Mouse (Mus musculus): ENCODE results near the gene Csrnp2. TPM values are rescaled to one million over a fixed set of nuclear protein-coding genes. Genes with fewer than 3 reads are reported as not detected.

Gene Csrnp2
- total and polyA plus RNA-seq, 3 experiments = 2.3 to 3.5 (median 2.3) TPM

GRCm38 (mm10) chr15:100460942-100461341 lies 34.3 kb downstream of the Csrnp2 start:
- H3K27ac ChIP-seq (ENCODE audit: insufficient read depth, low read depth) = no peak overlapping the region
- TF ChIP-seq TBP (conservative IDR thresholded peaks at IDR 0.05; ENCODE audit: low read depth, low read length) (0 out of 2 replicates have a peak, but pooled peaks have one; percentile 42), RCOR1 (conservative IDR thresholded peaks at IDR 0.05; ENCODE audit: low read depth, low read length) (no peak), HCFC1 (IDR thresholded peaks at IDR 0.05; ENCODE audit: low read depth, low read length) (no peak)
- H3K4me3 ChIP-seq (replicated peaks in 1 of 3; ENCODE audit: low read depth in 2 of 3, low read length in 2 of 3, poor library complexity in 1 of 3) = peak overlapping the region in 1 of 3 experiments; percentile 24
- H3K27me3 ChIP-seq (replicated peaks) = peaks cover 3% of the 10 kb centered on the region
- in situ Hi-C loops (cut with MboI; ENCODE audit: low pct_ligation_motif_present, low pct_unique_long_range_greater_than_20kb, low sequenced_read_pairs) = loop anchor here (5.0 kb wide), 3 partner anchors 151 to 291 kb away; no protein-coding TSS in a partner anchor
- no peak overlapping the region for H3K9ac ChIP-seq (ENCODE audit: insufficient read depth, low read depth)
- H3K4me1 ChIP-seq (ENCODE audit: control insufficient read depth in 1 of 2, insufficient read depth in 2 of 2) = peaks cover 8 to 29% of the 10 kb centered on the region in 2 experiments
- peak overlapping the region; percentile 41; the same call in 1 of the 2 replicates for H3K4me2 ChIP-seq (ENCODE audit: insufficient read depth, low read depth, poor library complexity, severe bottlenecking)
- no peaks in the 10 kb centered on the region for H3K79me2 ChIP-seq (replicated peaks; ENCODE audit: control insufficient read depth, extremely low read depth, insufficient read depth, poor library complexity, severe bottlenecking)
- H3K36me3 ChIP-seq (replicated peaks in 1 of 2; ENCODE audit: control insufficient read depth in 1 of 2, insufficient read depth in 1 of 2, low read length in 1 of 2) = no peaks in the 10 kb centered on the region
- DNase-seq (ENCODE audit: extremely low read depth) = peak; percentile 52
- dilution Hi-C loops (cut with MboI; ENCODE audit: extremely low pct_ligation_motif_present, extremely low pct_unique_long_range_greater_than_20kb, low sequenced_read_pairs) = no loop called here
- no peaks in the 10 kb centered on the region for H3K9me3 ChIP-seq (replicated peaks; ENCODE audit: low read length)

GRCm38 (mm10) chr15:100458055-100458454 lies 37.2 kb downstream of the Csrnp2 start:
- Histone ChIP-seq H3K4me1 (ENCODE audit: control insufficient read depth in 1 of 2, insufficient read depth in 2 of 2) (peaks cover 8 to 29% of the 10 kb centered on the region in 2 experiments), H3K27me3 (replicated peaks) (peaks cover 3% of the 10 kb centered on the region), H3K4me2 (ENCODE audit: insufficient read depth, low read depth, poor library complexity, severe bottlenecking) (peak overlapping the region; percentile 96), H3K4me3 (replicated peaks in 1 of 3; ENCODE audit: low read depth in 2 of 3, low read length in 2 of 3, poor library complexity in 1 of 3) (peak overlapping the region in 2 of 3 experiments; percentile 7 to 33), H3K9ac (ENCODE audit: insufficient read depth, low read depth) (peak overlapping the region; percentile 43; the same call in 1 of the 2 replicates), H3K79me2 (replicated peaks; ENCODE audit: control insufficient read depth, extremely low read depth, insufficient read depth, poor library complexity, severe bottlenecking) (no peaks in the 10 kb centered on the region), H3K9me3 (replicated peaks; ENCODE audit: low read length) (no peaks in the 10 kb centered on the region), H3K36me3 (replicated peaks in 1 of 2; ENCODE audit: control insufficient read depth in 1 of 2, insufficient read depth in 1 of 2, low read length in 1 of 2) (no peaks in the 10 kb centered on the region), H3K27ac (ENCODE audit: insufficient read depth, low read depth) (no peak overlapping the region)
- peak; percentile 95 for DNase-seq (ENCODE audit: extremely low read depth)
- dilution Hi-C loops (cut with MboI; ENCODE audit: extremely low pct_ligation_motif_present, extremely low pct_unique_long_range_greater_than_20kb, low sequenced_read_pairs) (no loop called here), in situ Hi-C loops (cut with MboI; ENCODE audit: low pct_ligation_motif_present, low pct_unique_long_range_greater_than_20kb, low sequenced_read_pairs) (no loop called here)
- TF ChIP-seq CHD1 (IDR thresholded peaks at IDR 0.05; ENCODE audit: low read depth, low read length) = no peak
- no peak; the same call in 1 of the 2 replicates for TF ChIP-seq NELFE (IDR thresholded peaks at IDR 0.05; ENCODE audit: low read depth, low read length)
- no peak for TF ChIP-seq BHLHE40 (IDR thresholded peaks at IDR 0.05; ENCODE audit: low read depth, low read length)
- TF ChIP-seq CTCF (conservative IDR thresholded peaks at IDR 0.05 in 1 of 2, IDR thresholded peaks at IDR 0.05 in 1 of 2; ENCODE audit: low read depth in 2 of 2, low read length in 2 of 2) = peak; percentile 91 to 92
- TF ChIP-seq UBTF (IDR thresholded peaks at IDR 0.05; ENCODE audit: low read depth, low read length) = no peak
- 0 out of 2 replicates have a peak, but pooled peaks have one; percentile 38 for TF ChIP-seq MAZ (IDR thresholded peaks at IDR 0.05; ENCODE audit: low read depth, low read length)
- TF ChIP-seq PAX5 (IDR thresholded peaks at IDR 0.05; ENCODE audit: low read length) = no peak
- TF ChIP-seq JUN (IDR thresholded peaks at IDR 0.05; ENCODE audit: insufficient read depth, low read depth, low read length) = no peak
- TF ChIP-seq SIN3A (IDR thresholded peaks at IDR 0.05; ENCODE audit: low read length) = 0 out of 2 replicates have a peak, but pooled peaks have one; percentile 28
- no peak for TF ChIP-seq POLR2AphosphoS2 (IDR thresholded peaks at IDR 0.05; ENCODE audit: low read depth, low read length)
- TF ChIP-seq CHD2 (IDR thresholded peaks at IDR 0.05; ENCODE audit: low read length) = no peak
- no peak; the same call in 1 of the 2 replicates for TF ChIP-seq HCFC1 (IDR thresholded peaks at IDR 0.05; ENCODE audit: low read depth, low read length)
- TF ChIP-seq MAX (IDR thresholded peaks at IDR 0.05; ENCODE audit: low read length) = no peak
- TF ChIP-seq RCOR1 (conservative IDR thresholded peaks at IDR 0.05; ENCODE audit: low read depth, low read length) = no peak
- no peak for TF ChIP-seq USF1 (IDR thresholded peaks at IDR 0.05; ENCODE audit: low read depth, low read length)
- TF ChIP-seq MEF2A (IDR thresholded peaks at IDR 0.05; ENCODE audit: borderline replicate concordance, low read depth, low read length) = peak; percentile 30; the same call in 1 of the 2 replicates
- 0 out of 2 replicates have a peak, but pooled peaks have one; percentile 34 for TF ChIP-seq ZNF384 (IDR thresholded peaks at IDR 0.05; ENCODE audit: low read depth, low read length)
- peak; percentile 91 for TF ChIP-seq RAD21 (IDR thresholded peaks at IDR 0.05; ENCODE audit: low read depth, low read length)
- TF ChIP-seq POLR2A (IDR thresholded peaks at IDR 0.05; ENCODE audit: low read depth, low read length) = no peak
- TF ChIP-seq KAT2A (IDR thresholded peaks at IDR 0.05; ENCODE audit: insufficient replicate concordance, low read length) = no peak
- TF ChIP-seq ZMIZ1 (IDR thresholded peaks at IDR 0.05; ENCODE audit: low read depth, low read length) = no peak
- no peak for TF ChIP-seq TBP (conservative IDR thresholded peaks at IDR 0.05; ENCODE audit: low read depth, low read length)
- TF ChIP-seq GABPA (IDR thresholded peaks at IDR 0.05; ENCODE audit: insufficient replicate concordance, low read depth, low read length) = no peak
- TF ChIP-seq ZKSCAN1 (IDR thresholded peaks at IDR 0.05; ENCODE audit: borderline replicate concordance, low read depth, low read length) = no peak
- TF ChIP-seq IRF4 (IDR thresholded peaks at IDR 0.05; ENCODE audit: low read depth, low read length) = peak; percentile 56; the same call in 1 of the 2 replicates
- no peak for TF ChIP-seq NRF1 (IDR thresholded peaks at IDR 0.05; ENCODE audit: low read depth, low read length)
- TF ChIP-seq TCF12 (IDR thresholded peaks at IDR 0.05; ENCODE audit: low read depth, low read length) = no peak
- no peak for TF ChIP-seq MXI1 (IDR thresholded peaks at IDR 0.05; ENCODE audit: low read depth, low read length)
- TF ChIP-seq ELF1 (IDR thresholded peaks at IDR 0.05; ENCODE audit: low read depth, low read length) = no peak
- peak; percentile 49 for TF ChIP-seq ZC3H11A (IDR thresholded peaks at IDR 0.05; ENCODE audit: low read depth, low read length)
- peak; percentile 70 for TF ChIP-seq SMC3 (IDR thresholded peaks at IDR 0.05; ENCODE audit: low read depth, low read length)
- no peak for TF ChIP-seq ETS1 (conservative IDR thresholded peaks at IDR 0.05; ENCODE audit: low read depth, low read length)

All from CH12.LX (cell line).